Mouse (Mus musculus) G1E (cell line): ENCODE data around the gene Nmrk2.
"Not testable (repeated sequence)": the region's sequence is repeated elsewhere in the genome, so short reads cannot be mapped to it uniquely, and the experiment has no call there.

Experiments used
- CTCF ChIP-seq: IDR thresholded peaks from 2 replicates; pipeline ENCODE4 v1.5.1; 2012; ENCODE audit warnings: low read depth, low read length, inconsistent platforms, mixed read lengths
- GATA1 ChIP-seq: IDR thresholded peaks from 2 replicates; pipeline ENCODE4 v1.6.1; 2012; ENCODE audit warnings: borderline replicate concordance, low read length, inconsistent platforms, mixed read lengths
- TAL1 ChIP-seq: conservative IDR thresholded peaks from 2 replicates; pipeline ENCODE4 v1.6.1; 2012; ENCODE audit warnings: low read depth, low read length, inconsistent platforms, mixed read lengths

DNA sequence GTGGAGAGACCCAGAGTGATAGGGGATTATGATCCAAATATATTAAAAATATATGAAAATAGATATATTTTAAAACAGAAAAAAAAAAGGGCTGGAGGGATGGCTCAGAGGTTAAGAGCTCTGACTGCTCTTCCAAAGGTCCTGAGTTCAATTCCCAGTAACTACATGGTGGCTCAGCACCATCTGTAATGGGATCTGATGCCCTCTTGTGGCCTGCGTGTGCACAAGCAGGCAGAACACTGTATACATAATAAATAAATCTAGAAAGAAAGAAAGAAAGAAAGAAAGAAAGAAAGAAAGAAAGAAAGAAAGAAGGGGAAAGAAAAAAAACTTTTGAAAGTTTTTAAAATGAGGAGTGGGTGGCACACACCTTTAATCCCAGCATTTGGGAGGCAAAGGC is 15.4 kb upstream of the Nmrk2 start:
- not testable (repeated sequence) for TF ChIP-seq TAL1, GATA1
- 0 out of 2 replicates have a peak, but pooled peaks have one; percentile 2 for TF ChIP-seq CTCF
